Comparison of ENCODE assay signal across 8 mouse cellular contexts in genomic region chr1:93512351-93512690, GRCm38 (mm10). TPM values are rescaled to one million over a fixed set of nuclear protein-coding genes. Genes with fewer than 3 reads are reported as not detected.
DNase-seq lines count a peak whose midpoint lies in the region; ATAC-seq and TF ChIP-seq lines count a peak whose summit lies in the region.

No protein-coding gene starts in this region.

- TF ChIP-seq CTCF in spleen, adult 2 months (IDR thresholded peaks at IDR 0.05; ENCODE audit: extremely low read depth, insufficient read depth, insufficient read length, insufficient replicate concordance), result no peak

- 10% methylated on average over 15 of the region's 15 CpGs for WGBS in spleen, adult 2 months
- WGBS in forebrain, embryonic 10.5 days, result under 1% methylated on average over 15 of the region's 15 CpGs
- 6% methylated on average over 15 of the region's 15 CpGs for WGBS in liver, embryonic 11.5 days
- 2% methylated on average over 15 of the region's 15 CpGs for WGBS in stomach, embryonic 14.5 days

- no peaks in the 10 kb centered on the region for H3K27me3 ChIP-seq in spleen, adult 2 months (ENCODE audit: control insufficient read depth, insufficient read depth, low read length)
- H3K27me3 ChIP-seq in forebrain, embryonic 10.5 days (ENCODE audit: poor library complexity, severe bottlenecking), result peaks cover 5% of the 10 kb centered on the region; the same call in 1 of the 2 replicates
- no peaks in the 10 kb centered on the region for H3K27me3 ChIP-seq in liver, embryonic 11.5 days (replicated peaks; ENCODE audit: control insufficient read depth, insufficient read depth, low read length)
- H3K27me3 ChIP-seq in stomach, embryonic 14.5 days (ENCODE audit: control insufficient read depth, insufficient read depth, low read length), result no peaks in the 10 kb centered on the region

- H3K27ac ChIP-seq in spleen, adult 2 months (ENCODE audit: insufficient read depth, low read length), result no peak overlapping the region
- H3K27ac ChIP-seq in forebrain, embryonic 10.5 days, result peak overlapping the region; percentile 86
- no peak overlapping the region for H3K27ac ChIP-seq in liver, embryonic 11.5 days (ENCODE audit: low read depth, low read length)
- H3K27ac ChIP-seq in stomach, embryonic 14.5 days (ENCODE audit: low read length), result no peak overlapping the region; the same call in 1 of the 2 replicates

- peak overlapping the region; percentile 72 for H3K9ac ChIP-seq in liver, embryonic 11.5 days (ENCODE audit: low read depth, low read length)
- H3K9ac ChIP-seq in stomach, embryonic 14.5 days (replicated peaks; ENCODE audit: low read depth, low read length), result peak overlapping the region; percentile 66

- peaks cover 2% of the 10 kb centered on the region; the same call in 1 of the 2 replicates for H3K36me3 ChIP-seq in spleen, adult 2 months (ENCODE audit: control insufficient read depth, insufficient read depth, low read length)
- H3K36me3 ChIP-seq in forebrain, embryonic 10.5 days (replicated peaks), result peaks cover 30% of the 10 kb centered on the region
- peaks cover 5% of the 10 kb centered on the region; the same call in 1 of the 2 replicates for H3K36me3 ChIP-seq in liver, embryonic 11.5 days (ENCODE audit: control insufficient read depth, insufficient read depth, low read length)
- peaks cover 21% of the 10 kb centered on the region for H3K36me3 ChIP-seq in stomach, embryonic 14.5 days (ENCODE audit: control insufficient read depth, insufficient read depth, low read length)

- no peaks in the 10 kb centered on the region for H3K9me3 ChIP-seq in forebrain, embryonic 10.5 days
- no peaks in the 10 kb centered on the region for H3K9me3 ChIP-seq in liver, embryonic 11.5 days (ENCODE audit: control insufficient read depth, low read length)
- H3K9me3 ChIP-seq in stomach, embryonic 14.5 days (ENCODE audit: control insufficient read depth, low read depth, low read length), result no peaks in the 10 kb centered on the region

- no peak for DNase-seq in spleen, adult 2 months (ENCODE audit: low read depth in 1 of 2, low spot score in 2 of 2)
- DNase-seq in spleen, postnatal 36 days (ENCODE audit: low spot score in 2 of 2), result no peak
- DNase-seq in forebrain, embryonic 10.5 days (ENCODE audit: extremely low spot score, low spot score), result no peak
- no peak for DNase-seq in liver, embryonic 11.5 days (ENCODE audit: low spot score)
- DNase-seq in thymus, postnatal 14 days, result no peak
- no peak for DNase-seq in adrenal gland, postnatal 10 days
- no peak for DNase-seq in frontal cortex, postnatal 14 days (ENCODE audit: low spot score in 2 of 2)

- peaks cover 9% of the 10 kb centered on the region; the same call in 1 of the 2 replicates for H3K4me1 ChIP-seq in spleen, adult 2 months (ENCODE audit: control insufficient read depth, insufficient read depth, insufficient read length)
- H3K4me1 ChIP-seq in forebrain, embryonic 10.5 days, result peaks cover 28% of the 10 kb centered on the region
- H3K4me1 ChIP-seq in liver, embryonic 11.5 days (replicated peaks; ENCODE audit: control insufficient read depth, insufficient read depth, low read length), result peaks cover 11% of the 10 kb centered on the region; the same call in 1 of the 2 replicates
- peaks cover 10% of the 10 kb centered on the region for H3K4me1 ChIP-seq in stomach, embryonic 14.5 days (ENCODE audit: control insufficient read depth, insufficient read depth, low read length)

- peak overlapping the region; percentile 76 for H3K4me3 ChIP-seq in spleen, adult 2 months (ENCODE audit: extremely low read depth, insufficient read depth, insufficient read length)
- peak overlapping the region; percentile 84 for H3K4me3 ChIP-seq in forebrain, embryonic 10.5 days
- H3K4me3 ChIP-seq in liver, embryonic 11.5 days (ENCODE audit: low read depth, low read length), result peak overlapping the region; percentile 66
- H3K4me3 ChIP-seq in stomach, embryonic 14.5 days (ENCODE audit: low read depth, low read length), result peak overlapping the region; percentile 67

- peak; percentile 18 for ATAC-seq in liver, embryonic 11.5 days (replicated peaks; ENCODE audit: low FRiP score)
- peak; percentile 39 for ATAC-seq in stomach, embryonic 14.5 days (ENCODE audit: insufficient number of reproducible peaks, insufficient read depth, low FRiP score, low read depth)

- TF ChIP-seq POLR2A in spleen, adult 2 months (IDR thresholded peaks at IDR 0.05; ENCODE audit: low read depth, low read length), result no peak

- H3K4me2 ChIP-seq in liver, embryonic 11.5 days, result peak overlapping the region; percentile 93
- peak overlapping the region; percentile 77 for H3K4me2 ChIP-seq in stomach, embryonic 14.5 days (replicated peaks; ENCODE audit: low read depth, low read length)

RNA-seq across cellular contexts. Expression of gene Farp2, which starts 0.4 kb away (rescaled TPM):
- polyA plus RNA-seq in spleen, adult 2 months (2012; rRNA removed), result 1.4 and 1.7 TPM in 2 replicates
- polyA plus RNA-seq in forebrain, embryonic 10.5 days (2016; fragmentation: Nextera tagmentation; extraction: Ambion mirVana), result 3.7 and 4.8 TPM in 2 replicates
- 2.3 and 2.7 TPM in 2 replicates for polyA plus RNA-seq in liver, embryonic 11.5 days (2014; fragmentation: Nextera tagmentation; extraction: Ambion mirVana)
- 7.0 and 7.7 TPM in 2 replicates for polyA plus RNA-seq in stomach, embryonic 14.5 days (2014; fragmentation: Nextera tagmentation; extraction: Ambion mirVana)
- 10 to 100 TPM; 17.7 to 20.1 TPM for total RNA-seq in adrenal gland, postnatal 10 days (2021)

RNA-seq across cellular contexts. Expression of gene Hdlbp, which starts 33.7 kb away (rescaled TPM):
- polyA plus RNA-seq in spleen, adult 2 months (2012; rRNA removed), result 22.7 and 24.3 TPM in 2 replicates
- polyA plus RNA-seq in forebrain, embryonic 10.5 days (2016; fragmentation: Nextera tagmentation; extraction: Ambion mirVana), result 116 and 119 TPM in 2 replicates
- polyA plus RNA-seq in liver, embryonic 11.5 days (2014; fragmentation: Nextera tagmentation; extraction: Ambion mirVana), result 106 and 113 TPM in 2 replicates
- polyA plus RNA-seq in stomach, embryonic 14.5 days (2014; fragmentation: Nextera tagmentation; extraction: Ambion mirVana), result 197 and 219 TPM in 2 replicates
- 100 to 1,000 TPM; 310 to 325 TPM for total RNA-seq in adrenal gland, postnatal 10 days (2021)
